Mouse (Mus musculus) liver, embryonic 15.5 days (tissue): ENCODE data around the gene Runx2. TPM values are rescaled to one million over a fixed set of nuclear protein-coding genes. Genes with fewer than 3 reads are reported as not detected.
A peak's percentile ranks its signal among the peaks of the same experiment; 100 is the strongest.

Experiments used
- ATAC-seq: fragments of 200-750 bp; cut with Nextera tagmentation; 2 replicates; pipeline ENCODE4 v1.8.0; 2017; ENCODE audit warnings: moderate number of reproducible peaks, mild to moderate bottlenecking, moderate library complexity; ENCODE audit not compliant: insufficient read depth
- H3K27ac ChIP-seq: fragments of 300-500 bp; sonication (generic); replicated peaks from 2 replicates; pipeline ENCODE4 v1.5.1; 2015; ENCODE audit warnings: mild to moderate bottlenecking, inconsistent platforms
- H3K27me3 ChIP-seq: fragments of 300-500 bp; sonication (generic); 2 replicates; pipeline ENCODE4 v1.6.1; 2015; ENCODE audit warnings: mild to moderate bottlenecking, inconsistent platforms
- H3K36me3 ChIP-seq: fragments of 300-500 bp; sonication (generic); replicated peaks from 2 replicates; pipeline ENCODE4 v1.6.1; 2015; ENCODE audit warnings: moderate library complexity, mild to moderate bottlenecking, inconsistent platforms
- H3K4me1 ChIP-seq: fragments of 300-500 bp; sonication (generic); replicated peaks from 2 replicates; pipeline ENCODE4 v1.6.1; 2015; ENCODE audit warnings: inconsistent platforms
- H3K4me2 ChIP-seq: fragments of 300-500 bp; sonication (generic); 2 replicates; pipeline ENCODE4 v1.6.1; 2015; ENCODE audit warnings: moderate library complexity, mild to moderate bottlenecking, inconsistent platforms
- H3K4me3 ChIP-seq: fragments of 300-500 bp; sonication (generic); replicated peaks from 2 replicates; pipeline ENCODE4 v1.5.1; 2015; ENCODE audit warnings: mild to moderate bottlenecking, inconsistent platforms
- H3K9ac ChIP-seq: fragments of 300-500 bp; sonication (generic); 2 replicates; pipeline ENCODE4 v1.6.1; 2015; ENCODE audit warnings: moderate library complexity, mild to moderate bottlenecking, inconsistent platforms
- H3K9me3 ChIP-seq: fragments of 300-500 bp; sonication (generic); replicated peaks from 2 replicates; pipeline ENCODE4 v1.6.1; 2016; ENCODE audit warnings: inconsistent platforms
- WGBS: fragments of 180-500 bp; shearing (Covaris S2); methylation state at CpG from one replicate; pipeline ENCODE4 v1.1.7; 2015; ENCODE audit warnings: mixed read lengths; ENCODE audit not compliant: insufficient replicate concordance; 5-methylcytosine and 5-hydroxymethylcytosine counted together
- polyA plus RNA-seq: library from polyadenylated mRNA; unstranded; fragments of >200 nt; fragmentation: Nextera tagmentation; extraction: Ambion mirVana; gene quantifications from 2 replicates; pipeline ENCODE4 v1.2.1, GENCODE M21; 2015

Runx2 gene
- polyA plus RNA-seq, 1 experiment from 2014 or later: 0.56 TPM

- 46% methylated on average over 11 of the region's 11 CpGs for WGBS
- Histone ChIP-seq H3K36me3 (no peaks in the 10 kb centered on the region), H3K4me2 (no peak overlapping the region), H3K4me1 (peaks cover 17% of the 10 kb centered on the region; the same call in 1 of the 2 replicates), H3K27me3 (no peaks in the 10 kb centered on the region), H3K9ac (no peak overlapping the region), H3K27ac (peak overlapping the region; percentile 51; the same call in 1 of the 2 replicates), H3K9me3 (no peaks in the 10 kb centered on the region), H3K4me3 (no peak overlapping the region)
- peak; percentile 49 for ATAC-seq
These were observed 104.9 kb downstream of the Runx2 start for GRCm38 (mm10) chr17:44709516-44710252.

GRCm38 (mm10) chr17:44707956-44708355 lies 106.6 kb downstream of the Runx2 start:
- no peaks in the 10 kb centered on the region for H3K9me3 ChIP-seq
- no peak for ATAC-seq
- H3K4me3 ChIP-seq: no peak overlapping the region
- H3K9ac ChIP-seq: no peak overlapping the region
- peaks cover 17% of the 10 kb centered on the region; the same call in 1 of the 2 replicates for H3K4me1 ChIP-seq
- no peaks in the 10 kb centered on the region for H3K27me3 ChIP-seq
- H3K4me2 ChIP-seq: no peak overlapping the region
- WGBS: 87% methylated on average over 3 of the region's 3 CpGs
- H3K27ac ChIP-seq: no peak overlapping the region
- no peaks in the 10 kb centered on the region for H3K36me3 ChIP-seq

GRCm38 (mm10) chr17:44706531-44706930 lies 108.1 kb downstream of the Runx2 start:
- Histone ChIP-seq H3K4me1 (peaks cover 14% of the 10 kb centered on the region; the same call in 1 of the 2 replicates), H3K4me3 (no peak overlapping the region), H3K36me3 (no peaks in the 10 kb centered on the region), H3K9me3 (no peaks in the 10 kb centered on the region), H3K4me2 (no peak overlapping the region), H3K27me3 (no peaks in the 10 kb centered on the region), H3K9ac (no peak overlapping the region), H3K27ac (no peak overlapping the region)
- 43% methylated on average over 10 of the region's 10 CpGs for WGBS
- no peak for ATAC-seq

GRCm38 (mm10) chr17:44702506-44703298 lies 111.9 kb downstream of the Runx2 start:
- ATAC-seq: no peak
- WGBS: 34% methylated on average over 14 of the region's 14 CpGs
- H3K27me3 ChIP-seq: no peaks in the 10 kb centered on the region
- H3K27ac ChIP-seq: no peak overlapping the region
- H3K4me1 ChIP-seq: no peaks in the 10 kb centered on the region
- no peak overlapping the region for H3K9ac ChIP-seq
- H3K4me2 ChIP-seq: no peak overlapping the region
- no peak overlapping the region for H3K4me3 ChIP-seq
- no peaks in the 10 kb centered on the region for H3K9me3 ChIP-seq
- no peaks in the 10 kb centered on the region for H3K36me3 ChIP-seq

- 69% methylated on average over 4 of the region's 4 CpGs for WGBS
- Histone ChIP-seq H3K27ac (no peak overlapping the region), H3K36me3 (no peaks in the 10 kb centered on the region), H3K4me1 (no peaks in the 10 kb centered on the region), H3K9ac (no peak overlapping the region), H3K4me3 (no peak overlapping the region), H3K4me2 (no peak overlapping the region), H3K27me3 (no peaks in the 10 kb centered on the region), H3K9me3 (no peaks in the 10 kb centered on the region)
- no peak for ATAC-seq
These were observed 113.1 kb downstream of the Runx2 start for GRCm38 (mm10) chr17:44701531-44701930.

- no peak overlapping the region for H3K4me2 ChIP-seq
- no peaks in the 10 kb centered on the region for H3K9me3 ChIP-seq
- H3K9ac ChIP-seq: no peak overlapping the region
- no peak overlapping the region for H3K27ac ChIP-seq
- no peak overlapping the region for H3K4me3 ChIP-seq
- ATAC-seq: no peak
- 20% methylated on average over 1 of the region's 1 CpGs for WGBS
- H3K4me1 ChIP-seq: no peaks in the 10 kb centered on the region
- no peaks in the 10 kb centered on the region for H3K36me3 ChIP-seq
- H3K27me3 ChIP-seq: no peaks in the 10 kb centered on the region
These were observed 114.3 kb downstream of the Runx2 start for GRCm38 (mm10) chr17:44700326-44700725.

GRCm38 (mm10) chr17:44697053-44697452 lies 117.5 kb downstream of the Runx2 start:
- WGBS: 76% methylated on average over 10 of the region's 10 CpGs
- Histone ChIP-seq H3K27me3 (no peaks in the 10 kb centered on the region), H3K4me1 (no peaks in the 10 kb centered on the region), H3K27ac (no peak overlapping the region), H3K4me3 (no peak overlapping the region), H3K9ac (no peak overlapping the region), H3K36me3 (no peaks in the 10 kb centered on the region), H3K4me2 (no peak overlapping the region), H3K9me3 (no peaks in the 10 kb centered on the region)
- ATAC-seq: no peak

GRCm38 (mm10) chr17:44693552-44693951 lies 121.0 kb downstream of the Runx2 start:
- WGBS: 29% methylated on average over 7 of the region's 7 CpGs
- H3K9me3 ChIP-seq: no peaks in the 10 kb centered on the region
- no peak for ATAC-seq

GRCm38 (mm10) chr17:44691517-44691916 lies 123.1 kb downstream of the Runx2 start:
- no peaks in the 10 kb centered on the region for H3K9me3 ChIP-seq
- no peak overlapping the region for H3K4me2 ChIP-seq
- no peaks in the 10 kb centered on the region for H3K27me3 ChIP-seq
- 12% methylated on average over 2 of the region's 2 CpGs for WGBS
- no peak overlapping the region for H3K9ac ChIP-seq
- H3K4me3 ChIP-seq: no peak overlapping the region
- H3K36me3 ChIP-seq: no peaks in the 10 kb centered on the region
- H3K27ac ChIP-seq: no peak overlapping the region
- no peak for ATAC-seq
- peaks cover 13% of the 10 kb centered on the region for H3K4me1 ChIP-seq

More at GRCm38 (mm10) chr17:44693552-44693951, 121.0 kb downstream of the Runx2 start:
- Histone ChIP-seq H3K27ac (no peak overlapping the region), H3K36me3 (no peaks in the 10 kb centered on the region), H3K4me2 (no peak overlapping the region), H3K4me1 (peaks cover 13% of the 10 kb centered on the region), H3K9ac (no peak overlapping the region), H3K27me3 (no peaks in the 10 kb centered on the region), H3K4me3 (no peak overlapping the region)

GRCm38 (mm10) chr17:44690410-44691035 lies 124.1 kb downstream of the Runx2 start:
- H3K4me1 ChIP-seq: peaks cover 13% of the 10 kb centered on the region
- no peak overlapping the region for H3K27ac ChIP-seq
- H3K36me3 ChIP-seq: no peaks in the 10 kb centered on the region
- WGBS: 48% methylated on average over 5 of the region's 5 CpGs
- H3K9me3 ChIP-seq: no peaks in the 10 kb centered on the region
- H3K27me3 ChIP-seq: no peaks in the 10 kb centered on the region
- H3K4me2 ChIP-seq: no peak overlapping the region
- ATAC-seq: no peak
- H3K4me3 ChIP-seq: no peak overlapping the region
- H3K9ac ChIP-seq: no peak overlapping the region

- Histone ChIP-seq H3K36me3 (no peaks in the 10 kb centered on the region), H3K9me3 (no peaks in the 10 kb centered on the region), H3K4me1 (peaks cover 13% of the 10 kb centered on the region), H3K9ac (no peak overlapping the region), H3K4me3 (no peak overlapping the region), H3K4me2 (no peak overlapping the region), H3K27me3 (no peaks in the 10 kb centered on the region), H3K27ac (no peak overlapping the region)
- 52% methylated on average over 2 of the region's 2 CpGs for WGBS
- no peak for ATAC-seq
These were observed 126.3 kb downstream of the Runx2 start for GRCm38 (mm10) chr17:44688306-44688705.
